Comparison of ENCODE assay signal across 11 mouse cellular contexts in genomic region chr5:149316926-149317325, GRCm38 (mm10). TPM values are rescaled to one million over a fixed set of nuclear protein-coding genes. Genes with fewer than 3 reads are reported as not detected.
A peak's percentile ranks its signal among the peaks of the same experiment; 100 is the strongest.
DNase-seq lines count a peak whose midpoint lies in the region; ATAC-seq and TF ChIP-seq lines count a peak whose summit lies in the region.
"Had no signal": no experiment of that assay in that cellular context is flagged by ENCODE, and none has a peak within 500 bp of the region (broad histone marks: within the 10 kb centered on the region; RNA-seq: fewer than 3 reads in every experiment).

No protein-coding gene starts in this region.

- no peak for TF ChIP-seq POLR2A in brain, embryonic 14.5 days (IDR thresholded peaks at IDR 0.05; ENCODE audit: borderline replicate concordance, extremely low read depth, insufficient read depth, insufficient read length, poor library complexity, severe bottlenecking)
- no peak for TF ChIP-seq POLR2A in cerebellum, adult 2 months (IDR thresholded peaks at IDR 0.05; ENCODE audit: borderline replicate concordance, insufficient read depth, low read length)

- peak overlapping the region; percentile 60; the same call in 1 of the 2 replicates for H3K27ac ChIP-seq in hindbrain, embryonic 10.5 days
- H3K27ac ChIP-seq in midbrain, embryonic 11.5 days (ENCODE audit: low read depth, low read length) = no peak overlapping the region; the same call in 1 of the 2 replicates
- H3K27ac ChIP-seq in cerebellum, adult 2 months (ENCODE audit: insufficient read depth, low read length) = no peak overlapping the region
- H3K27ac ChIP-seq: lung, embryonic 15.5 days had no signal

- TF ChIP-seq CTCF in brain, embryonic 14.5 days (IDR thresholded peaks at IDR 0.05; ENCODE audit: borderline replicate concordance, extremely low read depth, insufficient read depth, insufficient read length) = no peak
- TF ChIP-seq CTCF in cerebellum, adult 2 months (IDR thresholded peaks at IDR 0.05; ENCODE audit: borderline replicate concordance, insufficient read depth, low read depth, low read length) = no peak

- peak; percentile 70 for ATAC-seq in midbrain, embryonic 11.5 days (ENCODE audit: low FRiP score)
- no peak for ATAC-seq in inflammation-experienced regulatory T-cells, adult 6 months

- H3K4me1 ChIP-seq in hindbrain, embryonic 10.5 days (replicated peaks) = peaks cover 48% of the 10 kb centered on the region
- peaks cover 27% of the 10 kb centered on the region for H3K4me1 ChIP-seq in midbrain, embryonic 11.5 days (ENCODE audit: control insufficient read depth, insufficient read depth, low read length)
- H3K4me1 ChIP-seq in cerebellum, adult 2 months (ENCODE audit: control insufficient read depth, insufficient read depth, low read length) = no peaks in the 10 kb centered on the region

- no peak overlapping the region for H3K4me3 ChIP-seq in hindbrain, embryonic 10.5 days
- no peak overlapping the region for H3K4me3 ChIP-seq in midbrain, embryonic 11.5 days (ENCODE audit: low read depth, low read length)
- H3K4me3 ChIP-seq in cerebellum, adult 2 months (replicated peaks; ENCODE audit: insufficient read depth, low read depth, low read length) = no peak overlapping the region
- H3K4me3 ChIP-seq: lung, embryonic 15.5 days had no signal

- 20% methylated on average over 4 of the region's 4 CpGs for WGBS in hindbrain, embryonic 10.5 days
- 20% methylated on average over 4 of the region's 4 CpGs for WGBS in midbrain, embryonic 11.5 days
- WGBS in cerebellum, adult 2 months = 7% methylated on average over 4 of the region's 4 CpGs

- DNase-seq in R1 (ENCODE audit: low read depth, low spot score) = peak; percentile 57
- peak; percentile 76 for DNase-seq in brain, embryonic 14.5 days (ENCODE audit: low read depth)
- peak; percentile 60 for DNase-seq in hindbrain, embryonic 10.5 days (ENCODE audit: low spot score)
- DNase-seq in midbrain, embryonic 11.5 days (ENCODE audit: low spot score, missing footprints) = no peak
- DNase-seq in cerebellum, adult 2 months = no peak
- no peak for DNase-seq in left cerebral cortex, adult 18-20 months (ENCODE audit: low spot score in 2 of 2)
- DNase-seq in cerebellum, adult 11-12 months = no peak
- DNase-seq: kidney, postnatal 25 days; thymus, adult 2 months had no signal

- H3K36me3 ChIP-seq in hindbrain, embryonic 10.5 days = no peaks in the 10 kb centered on the region
- H3K36me3 ChIP-seq in midbrain, embryonic 11.5 days (ENCODE audit: control insufficient read depth, insufficient read depth, low read length) = no peaks in the 10 kb centered on the region
- H3K36me3 ChIP-seq: lung, embryonic 15.5 days had no signal

- H3K27me3 ChIP-seq in hindbrain, embryonic 10.5 days (ENCODE audit: insufficient read depth, poor library complexity, severe bottlenecking) = 0 out of 2 replicates have a peak, but pooled peaks cover 4% of the 10 kb centered on the region
- no peaks in the 10 kb centered on the region for H3K27me3 ChIP-seq in midbrain, embryonic 11.5 days (ENCODE audit: control insufficient read depth, insufficient read depth, low read length)
- no peaks in the 10 kb centered on the region for H3K27me3 ChIP-seq in cerebellum, adult 2 months (ENCODE audit: control insufficient read depth, insufficient read depth, low read length)
- H3K27me3 ChIP-seq: lung, embryonic 15.5 days had no signal

- H3K9me3 ChIP-seq in hindbrain, embryonic 10.5 days = 0 out of 2 replicates have a peak, but pooled peaks cover 7% of the 10 kb centered on the region
- H3K9me3 ChIP-seq in midbrain, embryonic 11.5 days (ENCODE audit: control insufficient read depth, low read length) = no peaks in the 10 kb centered on the region
- H3K9me3 ChIP-seq: lung, embryonic 15.5 days had no signal

- H3K9ac ChIP-seq in midbrain, embryonic 11.5 days (ENCODE audit: low read length) = no peak overlapping the region
- H3K9ac ChIP-seq: lung, embryonic 15.5 days had no signal

- H3K4me2 ChIP-seq in midbrain, embryonic 11.5 days = no peak overlapping the region
- H3K4me2 ChIP-seq: lung, embryonic 15.5 days had no signal

RNA-seq across cellular contexts. Expression of gene Alox5ap, which starts 52.4 kb away (rescaled TPM):
- 11.4 and 12.7 TPM in 2 replicates for polyA plus RNA-seq in brain, embryonic 14.5 days (2012; rRNA removed)
- 5.1 and 7.5 TPM in 2 replicates for polyA plus RNA-seq in hindbrain, embryonic 10.5 days (2016; fragmentation: Nextera tagmentation; extraction: Ambion mirVana)
- polyA plus RNA-seq in midbrain, embryonic 11.5 days (2014; fragmentation: Nextera tagmentation; extraction: Ambion mirVana) = 6.3 and 9.3 TPM in 2 replicates
- 1 to 10 TPM in 2 of 3 experiments, not detected in 1; 2.0 to 4.7 TPM for polyA plus RNA-seq in inflammation-experienced regulatory T-cells, adult 6 months (2017; shearing (Covaris generic))
- 12.5 and 13.5 TPM in 2 replicates for polyA plus RNA-seq in cerebellum, adult 2 months (2012; rRNA removed)
- total RNA-seq in left cerebral cortex, adult 18-20 months (2021) = 1 to 10 TPM; 9.4 to 10.0 TPM

Comparison
In these comparisons a context has a peak if more than half of its experiments do, and no peak if none do; other contexts are left out.
1. DNase-seq: peak in R1 (single experiment), brain, embryonic 14.5 days (single experiment) and hindbrain, embryonic 10.5 days (single experiment); none in midbrain, embryonic 11.5 days (single experiment), cerebellum, adult 2 months (0 of 2), left cerebral cortex, adult 18-20 months (0 of 2) and cerebellum, adult 11-12 months (single experiment).